Mouse (Mus musculus): Measurements from ENCODE around the gene Memo1. TPM values are rescaled to one million over a fixed set of nuclear protein-coding genes. Genes with fewer than 3 reads are reported as not detected.

The Memo1 gene
- polyA plus RNA-seq, 1 experiment: 111 TPM

- H3K27ac ChIP-seq (ENCODE audit: insufficient read depth, low read length): no peak overlapping the region
- TF ChIP-seq CTCF (IDR thresholded peaks at IDR 0.05; ENCODE audit: borderline replicate concordance, insufficient read depth, low read length) (no peak), POLR2A (IDR thresholded peaks at IDR 0.05; ENCODE audit: low read depth, low read length) (no peak)
Observed at GRCm38 (mm10) chr17:74284397-74285115, 10.8 kb downstream of the Memo1 start.

DNA sequence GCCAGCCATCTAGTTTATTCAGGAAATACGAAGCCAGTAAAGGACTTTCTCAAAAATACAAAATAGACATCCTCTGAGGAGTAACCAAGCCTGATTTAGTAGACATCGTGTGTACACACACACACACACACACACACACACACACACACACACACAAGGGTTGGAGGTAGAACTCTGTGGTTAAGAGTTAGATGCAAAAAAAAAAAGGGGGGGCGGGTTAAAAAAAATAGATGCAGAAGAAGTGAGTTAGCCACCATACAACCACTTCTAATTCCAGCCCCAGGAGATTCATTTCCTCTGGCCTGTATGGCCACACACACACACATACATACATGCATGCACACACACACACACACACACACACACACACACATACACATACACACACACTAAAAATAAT, 13.3 kb downstream of the Memo1 start:
- TF ChIP-seq CTCF (IDR thresholded peaks at IDR 0.05; ENCODE audit: borderline replicate concordance, insufficient read depth, low read length) (no peak), POLR2A (IDR thresholded peaks at IDR 0.05; ENCODE audit: low read depth, low read length) (no peak)
- H3K4me3 ChIP-seq (ENCODE audit: insufficient read depth, low read length): no peak overlapping the region
- peaks cover 6% of the 10 kb centered on the region; the same call in 1 of the 2 replicates for H3K4me1 ChIP-seq (ENCODE audit: control insufficient read depth, insufficient read depth, low read length)
- H3K27ac ChIP-seq (ENCODE audit: insufficient read depth, low read length): no peak overlapping the region

More at GRCm38 (mm10) chr17:74284397-74285115, 10.8 kb downstream of the Memo1 start:
- Histone ChIP-seq H3K4me1 (ENCODE audit: control insufficient read depth, insufficient read depth, low read length) (peaks cover 13% of the 10 kb centered on the region), H3K4me3 (ENCODE audit: insufficient read depth, low read length) (no peak overlapping the region)

GRCm38 (mm10) chr17:74278966-74279869, 16.1 kb downstream of the Memo1 start:
- Histone ChIP-seq H3K4me3 (ENCODE audit: insufficient read depth, low read length) (no peak overlapping the region), H3K27ac (ENCODE audit: insufficient read depth, low read length) (no peak overlapping the region), H3K4me1 (ENCODE audit: control insufficient read depth, insufficient read depth, low read length) (peaks cover 6% of the 10 kb centered on the region; the same call in 1 of the 2 replicates)
- no peak for TF ChIP-seq POLR2A (IDR thresholded peaks at IDR 0.05; ENCODE audit: low read depth, low read length)
- no peak for TF ChIP-seq CTCF (IDR thresholded peaks at IDR 0.05; ENCODE audit: borderline replicate concordance, insufficient read depth, low read length)

- Histone ChIP-seq H3K27ac (ENCODE audit: insufficient read depth, low read length) (no peak overlapping the region), H3K4me3 (ENCODE audit: insufficient read depth, low read length) (no peak overlapping the region), H3K4me1 (ENCODE audit: control insufficient read depth, insufficient read depth, low read length) (peaks cover 4% of the 10 kb centered on the region)
- TF ChIP-seq POLR2A (IDR thresholded peaks at IDR 0.05; ENCODE audit: low read depth, low read length) (no peak), CTCF (IDR thresholded peaks at IDR 0.05; ENCODE audit: borderline replicate concordance, insufficient read depth, low read length) (no peak)
Observed at GRCm38 (mm10) chr17:74274471-74274870, 20.9 kb downstream of the Memo1 start.

GRCm38 (mm10) chr17:74272683-74273205, 22.6 kb downstream of the Memo1 start:
- Histone ChIP-seq H3K4me1 (ENCODE audit: control insufficient read depth, insufficient read depth, low read length) (peaks cover 2% of the 10 kb centered on the region), H3K27ac (ENCODE audit: insufficient read depth, low read length) (no peak overlapping the region)
- TF ChIP-seq POLR2A (IDR thresholded peaks at IDR 0.05; ENCODE audit: low read depth, low read length): no peak
- TF ChIP-seq CTCF (IDR thresholded peaks at IDR 0.05; ENCODE audit: borderline replicate concordance, insufficient read depth, low read length): no peak

GRCm38 (mm10) chr17:74271541-74272268, 23.6 kb downstream of the Memo1 start:
- TF ChIP-seq CTCF (IDR thresholded peaks at IDR 0.05; ENCODE audit: borderline replicate concordance, insufficient read depth, low read length) (no peak), POLR2A (IDR thresholded peaks at IDR 0.05; ENCODE audit: low read depth, low read length) (no peak)
- Histone ChIP-seq H3K4me3 (ENCODE audit: insufficient read depth, low read length) (no peak overlapping the region), H3K27ac (ENCODE audit: insufficient read depth, low read length) (no peak overlapping the region), H3K4me1 (ENCODE audit: control insufficient read depth, insufficient read depth, low read length) (peaks cover 2% of the 10 kb centered on the region)

More at GRCm38 (mm10) chr17:74272683-74273205, 22.6 kb downstream of the Memo1 start:
- H3K4me3 ChIP-seq (ENCODE audit: insufficient read depth, low read length): no peak overlapping the region

DNA sequence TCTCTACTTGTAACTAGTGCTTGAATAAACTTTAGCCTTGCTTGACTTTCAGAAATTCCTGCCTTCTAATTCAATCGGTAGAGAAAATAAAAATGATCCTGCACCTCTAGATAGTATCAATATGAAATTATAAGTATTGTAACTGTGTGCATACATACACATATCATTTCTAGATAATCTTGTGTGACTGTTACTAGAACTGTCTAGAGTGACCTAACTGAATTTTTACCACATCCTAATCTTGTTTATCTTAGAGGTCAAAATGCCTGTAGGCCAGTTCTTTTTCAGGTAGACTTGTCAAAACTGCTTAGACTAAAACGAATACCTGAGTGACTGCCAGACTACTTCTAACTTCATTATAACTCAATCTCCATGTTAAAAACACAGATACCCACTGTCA, 25.1 kb downstream of the Memo1 start:
- Histone ChIP-seq H3K27ac (ENCODE audit: insufficient read depth, low read length) (no peak overlapping the region), H3K4me3 (ENCODE audit: insufficient read depth, low read length) (no peak overlapping the region), H3K4me1 (ENCODE audit: control insufficient read depth, insufficient read depth, low read length) (peaks cover 6% of the 10 kb centered on the region)
- no peak for TF ChIP-seq POLR2A (IDR thresholded peaks at IDR 0.05; ENCODE audit: low read depth, low read length)
- TF ChIP-seq CTCF (IDR thresholded peaks at IDR 0.05; ENCODE audit: borderline replicate concordance, insufficient read depth, low read length): no peak

- TF ChIP-seq POLR2A (IDR thresholded peaks at IDR 0.05; ENCODE audit: low read depth, low read length) (no peak), CTCF (IDR thresholded peaks at IDR 0.05; ENCODE audit: borderline replicate concordance, insufficient read depth, low read length) (no peak)
- Histone ChIP-seq H3K4me1 (ENCODE audit: control insufficient read depth, insufficient read depth, low read length) (peaks cover 12% of the 10 kb centered on the region), H3K4me3 (ENCODE audit: insufficient read depth, low read length) (no peak overlapping the region), H3K27ac (ENCODE audit: insufficient read depth, low read length) (no peak overlapping the region)
Observed at GRCm38 (mm10) chr17:74267415-74268180, 27.7 kb downstream of the Memo1 start.
